In the genomic region with DNA sequence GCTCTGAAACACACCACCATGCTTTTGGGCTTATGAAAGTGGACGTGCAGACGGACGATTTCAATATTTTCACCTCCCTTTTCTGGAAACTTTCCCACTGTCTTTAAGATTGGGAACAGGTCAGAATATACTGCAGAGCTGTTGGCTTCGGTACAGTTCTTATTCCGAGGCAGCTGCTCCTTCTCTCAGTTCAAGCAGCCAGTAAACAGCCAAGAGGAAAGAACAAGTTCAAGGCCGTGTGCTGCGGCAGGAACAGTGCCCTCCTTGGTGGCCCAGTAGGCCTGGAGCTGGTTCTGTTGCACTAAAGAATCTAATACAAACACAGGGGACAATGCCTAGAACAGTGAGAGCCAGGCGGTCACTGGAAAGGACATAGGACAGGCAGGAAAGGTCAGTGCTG, we compare ENCODE assay signal across 21 mouse cellular contexts.
"Had no signal": no experiment of that assay in that cellular context is flagged by ENCODE, and none has a peak within 500 bp of the region (broad histone marks: within the 10 kb centered on the region; RNA-seq: fewer than 3 reads in every experiment).

No protein-coding gene starts in this region.

- H3K36me3 ChIP-seq: liver, embryonic 12.5 days; lung, embryonic 15.5 days; midbrain, embryonic 10.5 days; midbrain, embryonic 12.5 days; neural tube, embryonic 13.5 days; neural tube, embryonic 15.5 days had no signal

- H3K4me2 ChIP-seq: liver, embryonic 12.5 days; lung, embryonic 15.5 days; midbrain, embryonic 12.5 days; neural tube, embryonic 13.5 days; neural tube, embryonic 15.5 days had no signal

- ATAC-seq: liver, embryonic 12.5 days; lung, postnatal 0 days; midbrain, embryonic 16.5 days had no signal

- H3K9ac ChIP-seq: liver, embryonic 12.5 days; liver, embryonic 14.5 days; lung, embryonic 15.5 days; midbrain, embryonic 12.5 days; neural tube, embryonic 13.5 days; neural tube, embryonic 15.5 days had no signal

- H3K4me3 ChIP-seq: liver, embryonic 12.5 days; lung, embryonic 15.5 days; midbrain, embryonic 10.5 days; midbrain, embryonic 12.5 days; myocyte; neural tube, embryonic 13.5 days; neural tube, embryonic 15.5 days had no signal

- DNase-seq: lung, adult 18-20 months; lung, postnatal 4 days; midbrain, embryonic 14.5 days; retina, postnatal 1 day; right cerebral cortex, adult 18-20 months; right cerebral cortex, postnatal 25 days; right cerebral cortex, postnatal 4 days; spleen, adult 18-20 months; thymus, adult 2 months; thymus, postnatal 25 days; thymus, postnatal 4 days had no signal

- H3K27ac ChIP-seq: liver, embryonic 12.5 days; liver, embryonic 14.5 days; lung, embryonic 15.5 days; midbrain, embryonic 10.5 days; midbrain, embryonic 12.5 days; neural tube, embryonic 13.5 days; neural tube, embryonic 15.5 days had no signal

- H3K9me3 ChIP-seq: liver, embryonic 12.5 days; lung, embryonic 15.5 days; midbrain, embryonic 10.5 days; midbrain, embryonic 12.5 days; neural tube, embryonic 13.5 days; neural tube, embryonic 15.5 days had no signal

- H3K27me3 ChIP-seq: liver, embryonic 12.5 days; lung, embryonic 15.5 days; midbrain, embryonic 12.5 days; neural tube, embryonic 13.5 days; neural tube, embryonic 15.5 days had no signal

- H3K4me1 ChIP-seq: lung, embryonic 15.5 days; midbrain, embryonic 10.5 days; midbrain, embryonic 12.5 days; neural tube, embryonic 13.5 days; neural tube, embryonic 15.5 days had no signal
